Mouse (Mus musculus) hindbrain, embryonic 15.5 days (tissue): ENCODE results near the gene Nup205. TPM values are rescaled to one million over a fixed set of nuclear protein-coding genes. Genes with fewer than 3 reads are reported as not detected.
A peak's percentile ranks its signal among the peaks of the same experiment; 100 is the strongest.
"Not testable (repeated sequence)": the region's sequence is repeated elsewhere in the genome, so short reads cannot be mapped to it uniquely, and the experiment has no call there.

Source experiments
- ATAC-seq: fragments of 200-750 bp; cut with Nextera tagmentation; 2 replicates; pipeline ENCODE4 v1.8.0; 2017; ENCODE audit warnings: low read depth, moderate number of reproducible peaks, moderate TSS enrichment; ENCODE audit not compliant: low FRiP score
- H3K27ac ChIP-seq: fragments of 300-500 bp; sonication (generic); replicated peaks from 2 replicates; pipeline ENCODE4 v1.5.1; 2015; ENCODE audit warnings: mild to moderate bottlenecking, inconsistent platforms
- H3K27me3 ChIP-seq: fragments of 300-500 bp; sonication (generic); 2 replicates; pipeline ENCODE4 v1.6.1; 2015; ENCODE audit warnings: control low read depth, inconsistent platforms
- H3K36me3 ChIP-seq: fragments of 300-500 bp; sonication (generic); 2 replicates; pipeline ENCODE4 v1.6.1; 2015; ENCODE audit warnings: control low read depth, inconsistent platforms
- H3K4me1 ChIP-seq: fragments of 300-500 bp; sonication (generic); replicated peaks from 2 replicates; pipeline ENCODE4 v1.6.1; 2015; ENCODE audit warnings: control low read depth, inconsistent platforms
- H3K4me2 ChIP-seq: fragments of 300-500 bp; sonication (generic); 2 replicates; pipeline ENCODE4 v1.6.1; 2015; ENCODE audit warnings: moderate library complexity, mild to moderate bottlenecking, inconsistent platforms
- H3K4me3 ChIP-seq: fragments of 300-500 bp; sonication (generic); 2 replicates; pipeline ENCODE4 v1.5.1; 2015; ENCODE audit warnings: mild to moderate bottlenecking, inconsistent platforms
- H3K9ac ChIP-seq: fragments of 300-500 bp; sonication (generic); 2 replicates; pipeline ENCODE4 v1.6.1; 2015; ENCODE audit warnings: inconsistent platforms
- H3K9me3 ChIP-seq: fragments of 300-500 bp; sonication (generic); 2 replicates; pipeline ENCODE4 v1.6.1; 2016; ENCODE audit warnings: control low read depth, inconsistent platforms
- WGBS: fragments of 180-500 bp; shearing (Covaris S2); methylation state at CpG from one replicate; pipeline ENCODE4 v1.1.7; 2015; 5-methylcytosine and 5-hydroxymethylcytosine counted together
- polyA plus RNA-seq: library from polyadenylated mRNA; unstranded; fragments of >200 nt; fragmentation: Nextera tagmentation; extraction: Ambion mirVana; gene quantifications from 2 replicates; pipeline ENCODE4 v1.2.1, GENCODE M21; 2015

Nup205 gene
- polyA plus RNA-seq, 1 experiment from 2014 or later, result 21.2 TPM

- under 1% methylated on average over 55 of the region's 69 CpGs for WGBS
- peak overlapping the region; percentile 84 for H3K4me2 ChIP-seq
- H3K27ac ChIP-seq, result peak overlapping the region; percentile 100
- peak overlapping the region; percentile 97 for H3K9ac ChIP-seq
- peak; percentile 84 for ATAC-seq
- no peaks in the 10 kb centered on the region for H3K27me3 ChIP-seq
- H3K9me3 ChIP-seq, result no peaks in the 10 kb centered on the region
- H3K4me3 ChIP-seq, result peak overlapping the region; percentile 99
- H3K4me1 ChIP-seq, result peaks cover 10% of the 10 kb centered on the region
- no peaks in the 10 kb centered on the region for H3K36me3 ChIP-seq
Observed at GRCm38 (mm10) chr6:35177650-35178272, 540 bp downstream of the Nup205 start.

DNA sequence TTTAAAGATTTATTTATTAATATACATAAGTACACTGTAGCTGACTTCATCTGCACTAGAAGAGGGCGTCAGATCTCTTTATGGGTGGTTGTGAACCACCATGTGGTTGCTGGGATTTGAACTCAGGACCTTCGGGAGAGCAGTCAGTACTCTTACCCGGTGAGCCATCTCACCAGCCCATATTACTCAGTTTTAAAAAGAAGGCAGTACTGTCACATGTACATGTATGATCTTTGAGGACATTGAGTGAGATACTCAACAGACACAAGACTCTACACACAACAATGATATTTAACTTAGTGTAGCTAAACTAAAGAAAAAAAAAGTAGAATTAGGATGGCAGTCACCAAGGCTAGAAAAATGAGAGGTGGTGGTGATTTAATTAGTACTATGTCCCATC is 2.1 kb downstream of the Nup205 start:
- H3K27ac ChIP-seq, H3K27me3 ChIP-seq, H3K9ac ChIP-seq, H3K4me1 ChIP-seq, H3K4me3 ChIP-seq, H3K9me3 ChIP-seq, H3K4me2 ChIP-seq, ATAC-seq, H3K36me3 ChIP-seq: not testable (repeated sequence)
- 97% methylated on average over 3 of the region's 3 CpGs for WGBS

DNA sequence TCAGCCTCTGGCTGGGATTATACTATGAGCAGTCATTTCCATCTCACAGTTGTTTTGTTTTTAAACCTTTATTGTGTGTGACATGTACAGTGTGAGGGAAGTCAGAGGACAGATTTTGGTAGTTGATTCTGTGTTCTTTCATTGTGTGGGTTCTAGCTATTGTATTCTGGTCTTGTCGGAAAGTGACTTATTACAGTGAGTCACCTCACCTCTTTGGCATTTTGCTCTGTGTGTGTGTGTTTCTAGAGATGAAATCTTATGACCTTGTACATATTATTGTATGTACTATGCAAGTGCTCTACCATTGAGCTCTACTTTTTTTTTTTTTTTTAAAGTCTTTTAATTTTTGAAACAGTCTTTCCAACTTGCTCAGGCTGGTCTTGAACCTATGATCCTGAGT is 7.6 kb downstream of the Nup205 start:
- Histone ChIP-seq H3K4me2 (no peak overlapping the region), H3K27ac (no peak overlapping the region), H3K27me3 (no peaks in the 10 kb centered on the region), H3K4me3 (no peak overlapping the region), H3K9me3 (no peaks in the 10 kb centered on the region), H3K4me1 (no peaks in the 10 kb centered on the region), H3K36me3 (peaks cover 29% of the 10 kb centered on the region), H3K9ac (no peak overlapping the region)
- ATAC-seq, result no peak
- WGBS, result 92% methylated on average over 1 of the region's 1 CpGs

- Histone ChIP-seq H3K4me3 (no peak overlapping the region), H3K27me3 (no peaks in the 10 kb centered on the region), H3K9ac (no peak overlapping the region), H3K27ac (no peak overlapping the region), H3K4me2 (no peak overlapping the region), H3K9me3 (no peaks in the 10 kb centered on the region), H3K36me3 (peaks cover 70% of the 10 kb centered on the region), H3K4me1 (no peaks in the 10 kb centered on the region)
- ATAC-seq, result no peak
- 92% methylated on average over 8 of the region's 8 CpGs for WGBS
Observed at GRCm38 (mm10) chr6:35191198-35191597, 14.0 kb downstream of the Nup205 start.

DNA sequence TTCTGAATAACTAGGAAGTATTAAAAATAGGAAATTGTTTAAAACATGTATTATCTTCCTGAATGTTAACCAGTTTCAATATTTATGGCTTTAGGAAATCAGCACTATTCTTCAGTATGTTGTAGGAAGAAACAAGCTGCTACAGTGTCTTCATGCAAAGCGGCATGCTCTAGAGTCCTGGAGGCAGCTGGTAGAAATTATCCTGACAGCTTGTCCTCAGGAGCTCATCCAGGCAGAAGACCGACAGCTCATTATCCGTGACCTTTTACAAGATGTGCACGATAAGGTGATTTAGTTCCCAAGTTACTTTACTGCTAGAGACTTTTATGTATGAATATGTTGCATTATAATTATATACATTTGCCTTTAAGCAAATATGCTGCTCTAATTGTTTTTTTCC is 48.5 kb downstream of the Nup205 start:
- no peak for ATAC-seq
- no peak overlapping the region for H3K27ac ChIP-seq

DNA sequence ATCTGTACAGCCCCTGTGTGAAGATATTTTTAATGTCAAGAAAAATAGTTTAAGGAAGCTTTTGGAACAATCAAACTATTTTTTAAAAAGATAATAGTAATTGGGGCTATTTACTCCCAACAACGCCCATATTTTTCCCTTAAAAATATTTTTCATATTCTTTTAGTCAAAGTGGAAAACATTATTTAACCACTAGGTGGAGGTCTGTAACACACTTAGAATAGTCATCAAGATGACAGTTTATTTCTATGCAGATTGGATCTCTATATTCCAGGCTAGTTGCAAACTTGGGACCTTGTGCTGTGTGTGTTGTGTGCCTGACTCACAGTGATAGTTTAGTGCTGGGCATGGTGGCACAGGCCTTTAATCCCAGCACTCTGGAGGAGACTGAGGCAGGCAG is 52.2 kb downstream of the Nup205 start:
- H3K4me1 ChIP-seq, result no peaks in the 10 kb centered on the region
- no peaks in the 10 kb centered on the region for H3K9me3 ChIP-seq
- H3K27ac ChIP-seq, result no peak overlapping the region
- H3K9ac ChIP-seq, result no peak overlapping the region
- H3K36me3 ChIP-seq, result peaks cover 59% of the 10 kb centered on the region
- ATAC-seq, result no peak
- no peak overlapping the region for H3K4me3 ChIP-seq
- 96% methylated on average over 1 of the region's 1 CpGs for WGBS
- no peak overlapping the region for H3K4me2 ChIP-seq
- H3K27me3 ChIP-seq, result no peaks in the 10 kb centered on the region

More for the DNA sequence above, 48.5 kb downstream of the Nup205 start:
- Histone ChIP-seq H3K4me1 (no peaks in the 10 kb centered on the region), H3K9me3 (no peaks in the 10 kb centered on the region), H3K27me3 (no peaks in the 10 kb centered on the region), H3K4me3 (no peak overlapping the region), H3K36me3 (peaks cover 44% of the 10 kb centered on the region), H3K9ac (no peak overlapping the region), H3K4me2 (no peak overlapping the region)
- WGBS, result 75% methylated on average over 4 of the region's 4 CpGs

DNA sequence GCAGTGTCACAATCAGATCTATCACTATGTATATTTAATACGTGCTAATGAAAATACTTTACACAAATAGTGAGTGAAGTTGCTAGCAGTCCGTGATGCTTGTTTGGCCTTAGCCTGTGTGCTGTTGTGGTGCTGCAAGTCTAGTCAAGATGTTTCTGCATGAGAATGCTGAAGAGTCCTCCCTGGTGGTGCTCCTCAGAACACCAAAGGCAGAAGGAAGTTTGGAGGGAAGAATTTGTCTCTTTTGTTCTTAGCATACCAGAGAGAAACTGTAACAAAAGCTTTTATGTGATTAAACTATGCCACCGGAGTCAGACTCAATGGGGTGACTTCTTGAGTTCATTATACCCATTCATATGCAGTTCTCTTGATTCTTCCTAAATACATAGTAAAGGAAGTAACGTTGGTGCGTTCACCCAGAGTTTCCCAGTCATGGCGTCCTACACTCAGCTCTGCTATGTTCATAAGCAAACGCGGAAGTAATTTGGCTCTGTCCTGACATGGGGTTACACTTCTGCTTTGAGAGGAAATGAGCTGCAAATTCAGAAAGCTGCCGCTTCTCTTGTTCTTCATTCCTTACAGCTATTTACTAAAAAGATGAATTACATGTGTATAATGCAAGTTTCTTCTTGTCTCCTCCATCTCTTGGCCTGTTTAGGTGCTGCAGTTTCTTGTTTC is 59.0 kb downstream of the Nup205 start:
- H3K4me2 ChIP-seq, result no peak overlapping the region
- no peaks in the 10 kb centered on the region for H3K9me3 ChIP-seq
- H3K27ac ChIP-seq, result no peak overlapping the region
- 51% methylated on average over 9 of the region's 9 CpGs for WGBS
- no peaks in the 10 kb centered on the region for H3K4me1 ChIP-seq
- H3K9ac ChIP-seq, result no peak overlapping the region
- no peak overlapping the region for H3K4me3 ChIP-seq
- ATAC-seq, result no peak
- peaks cover 80% of the 10 kb centered on the region for H3K36me3 ChIP-seq
- H3K27me3 ChIP-seq, result no peaks in the 10 kb centered on the region

- H3K27ac ChIP-seq, result no peak overlapping the region
- no peaks in the 10 kb centered on the region for H3K4me1 ChIP-seq
- H3K27me3 ChIP-seq, result no peaks in the 10 kb centered on the region
- no peaks in the 10 kb centered on the region for H3K9me3 ChIP-seq
- no peak for ATAC-seq
- no peak overlapping the region for H3K4me3 ChIP-seq
- WGBS, result 97% methylated on average over 4 of the region's 4 CpGs
- no peak overlapping the region for H3K4me2 ChIP-seq
- peaks cover 72% of the 10 kb centered on the region for H3K36me3 ChIP-seq
- H3K9ac ChIP-seq, result no peak overlapping the region
Observed at GRCm38 (mm10) chr6:35243252-35243651, 66.0 kb downstream of the Nup205 start.

- no peak for ATAC-seq
- H3K9ac ChIP-seq, result no peak overlapping the region
- H3K27ac ChIP-seq, result no peak overlapping the region
- no peaks in the 10 kb centered on the region for H3K4me1 ChIP-seq
- no peak overlapping the region for H3K4me2 ChIP-seq
- H3K9me3 ChIP-seq, result no peaks in the 10 kb centered on the region
- 88% methylated on average over 9 of the region's 9 CpGs for WGBS
- no peak overlapping the region for H3K4me3 ChIP-seq
- H3K36me3 ChIP-seq, result peaks cover 65% of the 10 kb centered on the region
- H3K27me3 ChIP-seq, result no peaks in the 10 kb centered on the region
Observed at GRCm38 (mm10) chr6:35243989-35244388, 66.8 kb downstream of the Nup205 start.

DNA sequence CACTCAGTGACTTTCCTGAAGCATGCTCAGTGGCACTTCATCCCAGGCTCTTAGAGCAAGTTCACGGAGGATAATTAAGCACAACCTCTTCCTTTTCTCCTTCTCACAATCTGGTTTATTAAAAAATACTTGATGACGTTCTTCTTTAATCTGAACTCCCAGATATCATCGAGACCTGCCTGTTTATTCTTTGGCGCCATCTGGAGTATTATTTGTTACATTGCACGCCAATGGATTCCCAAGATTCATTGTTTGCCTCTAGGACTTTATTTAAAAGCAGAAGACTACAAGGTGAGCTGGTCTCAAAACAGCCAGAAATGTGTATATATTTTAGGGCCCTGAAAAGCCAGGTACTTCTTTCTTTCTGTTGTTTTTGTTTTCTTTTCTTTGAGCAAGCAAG is 67.9 kb downstream of the Nup205 start:
- Histone ChIP-seq H3K27ac (no peak overlapping the region), H3K9ac (no peak overlapping the region), H3K4me3 (no peak overlapping the region), H3K4me1 (no peaks in the 10 kb centered on the region), H3K27me3 (no peaks in the 10 kb centered on the region), H3K36me3 (peaks cover 55% of the 10 kb centered on the region), H3K4me2 (no peak overlapping the region), H3K9me3 (no peaks in the 10 kb centered on the region)
- no peak for ATAC-seq
- 55% methylated on average over 5 of the region's 5 CpGs for WGBS

DNA sequence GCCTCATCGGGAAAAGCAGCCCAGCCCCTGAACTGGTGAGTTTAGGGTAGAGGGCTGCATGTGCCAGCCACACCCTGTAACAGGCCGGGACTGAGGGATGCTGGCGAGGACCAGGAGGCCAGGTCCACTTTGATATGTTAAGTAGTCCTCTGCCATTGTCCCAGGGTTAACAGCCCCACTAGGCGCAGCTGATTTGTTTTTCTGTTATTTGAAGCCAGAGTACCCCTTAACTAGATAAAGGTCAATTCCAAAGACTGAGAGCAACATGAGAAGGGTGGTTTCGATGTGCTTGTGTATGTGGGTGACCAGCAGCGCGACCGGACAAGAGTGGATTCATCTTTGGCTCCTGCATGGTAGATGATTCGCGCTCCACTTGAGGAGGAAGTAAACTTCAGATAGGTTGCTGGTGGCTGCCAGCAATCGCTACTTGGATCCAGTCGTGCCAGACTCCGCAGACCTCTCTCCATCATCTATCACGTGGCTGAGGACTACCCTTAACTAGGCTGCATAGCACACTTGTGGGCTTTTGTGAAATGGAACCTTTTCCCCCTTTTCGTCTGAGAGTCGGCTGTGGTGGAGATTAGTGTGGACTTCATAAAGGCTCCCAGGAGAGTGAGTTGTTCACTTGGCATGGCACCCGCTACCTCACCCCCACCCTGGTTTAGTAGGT is 74.7 kb downstream of the Nup205 start:
- peak overlapping the region; percentile 76 for H3K4me3 ChIP-seq
- ATAC-seq, result no peak; the same call in none of the 2 replicates
- 65% methylated on average over 17 of the region's 17 CpGs for WGBS
- peak overlapping the region; percentile 72 for H3K9ac ChIP-seq
- H3K36me3 ChIP-seq, result 0 out of 2 replicates have a peak, but pooled peaks cover 2% of the 10 kb centered on the region
- peaks cover 31% of the 10 kb centered on the region for H3K4me1 ChIP-seq
- no peaks in the 10 kb centered on the region for H3K9me3 ChIP-seq
- no peak overlapping the region; the same call in 1 of the 2 replicates for H3K27ac ChIP-seq
- no peaks in the 10 kb centered on the region for H3K27me3 ChIP-seq
- peak overlapping the region; percentile 71 for H3K4me2 ChIP-seq
